Mouse (Mus musculus): ENCODE results near the gene Enah.

GRCm38 (mm10) chr1:181985880-181986279 is 33.9 kb downstream of the Enah start:
- no peak for TF ChIP-seq CTCF (conservative IDR thresholded peaks at IDR 0.05; ENCODE audit: low read length)
- TF ChIP-seq POU5F1 (IDR thresholded peaks at IDR 0.05; ENCODE audit: borderline replicate concordance, low read length) = no peak
